Mouse (Mus musculus) kidney, adult 2 months (tissue): Measurements from ENCODE around the gene Plekha6.

Experiments
- CTCF ChIP-seq: fragments of 200-500 bp; conservative IDR thresholded peaks from 2 replicates; pipeline ENCODE4 v1.5.1; 2011; ENCODE audit warnings: low read depth, mild to moderate bottlenecking, control low read depth, low read length, moderate library complexity, mixed read lengths; ENCODE audit not compliant: insufficient read depth, insufficient read length
- POLR2A ChIP-seq: fragments of 200-500 bp; IDR thresholded peaks from one replicate; pipeline ENCODE4 v1.6.1; 2011; ENCODE audit warnings: low read depth, low read length, control low read depth

DNA sequence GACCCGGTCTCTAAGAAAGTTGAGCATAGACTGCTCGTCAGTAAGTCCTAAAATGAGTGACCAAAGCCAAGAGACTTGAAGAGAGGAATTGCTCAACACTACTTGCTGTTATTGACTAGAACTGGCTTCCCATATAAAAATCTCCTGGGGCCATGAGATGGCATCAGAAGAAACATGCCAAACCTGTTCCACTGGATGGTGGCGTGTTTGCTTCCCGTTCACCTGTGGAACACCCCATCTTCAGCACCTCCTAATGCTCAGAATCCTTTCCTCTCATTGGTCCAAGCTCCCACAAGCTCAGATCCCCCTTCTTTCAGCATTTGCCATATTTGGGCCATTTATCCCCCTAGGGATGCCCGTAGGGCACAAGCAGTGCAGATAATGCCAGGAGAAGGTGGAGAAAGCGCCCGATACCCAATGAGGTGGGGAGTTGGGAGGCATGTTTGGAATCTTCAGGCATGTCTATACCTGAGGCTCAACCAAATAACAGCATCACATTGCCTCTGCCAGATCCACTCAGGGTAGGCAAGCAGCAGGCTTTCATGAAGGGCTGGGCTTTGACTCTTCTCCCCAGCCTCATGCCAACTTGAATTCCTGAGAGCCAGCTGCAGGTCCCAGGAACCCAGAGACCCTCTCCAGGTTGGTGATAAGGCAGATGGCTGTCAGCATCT lies 67.6 kb downstream of the Plekha6 start:
- TF ChIP-seq POLR2A (no peak), CTCF (no peak)
